In the genomic region with DNA sequence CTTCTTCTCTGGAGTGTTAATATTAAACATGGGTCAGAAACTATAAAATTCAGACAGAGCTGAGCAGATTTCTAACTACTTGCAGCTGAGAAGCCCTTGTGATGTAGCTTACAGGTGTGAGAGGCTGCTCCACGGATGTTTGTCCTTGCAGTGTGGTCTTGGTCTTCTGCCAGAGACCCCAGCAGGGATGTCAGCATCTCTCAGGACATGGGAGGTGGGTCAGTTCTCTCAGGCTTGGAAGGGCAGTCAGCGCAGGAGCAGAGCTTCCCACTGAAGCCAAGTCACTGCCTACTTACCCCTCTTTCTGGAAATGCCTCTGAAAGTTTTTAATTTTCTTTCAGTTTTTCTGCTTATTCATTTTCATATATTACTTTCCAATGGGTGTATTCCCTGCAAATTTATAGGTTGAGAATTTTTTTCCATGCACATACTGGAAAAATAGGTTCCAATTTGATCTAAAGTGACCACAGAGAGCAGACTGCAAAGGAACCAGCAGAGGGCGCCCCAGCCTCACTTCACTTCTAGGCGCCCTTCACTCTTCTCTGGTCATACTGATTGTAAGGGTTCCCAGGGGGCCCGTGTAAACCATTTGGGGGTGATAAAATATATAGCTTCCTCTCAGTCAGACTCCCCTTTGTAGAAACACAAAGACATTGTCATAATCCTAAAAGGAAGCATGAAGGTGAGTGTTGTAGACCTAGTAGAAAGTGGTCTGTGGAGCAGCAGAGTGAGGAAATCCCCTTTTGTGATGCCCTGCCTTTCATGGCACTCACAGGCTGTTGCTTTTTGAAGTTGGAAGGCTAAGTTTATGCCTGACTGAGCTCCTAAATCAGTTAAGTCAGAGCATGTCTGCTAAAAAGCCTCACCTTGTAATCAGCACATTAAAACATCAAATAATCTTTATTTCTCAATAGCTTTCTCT, we compare ENCODE assay signal across 10 mouse cellular contexts. TPM values are rescaled to one million over a fixed set of nuclear protein-coding genes. Genes with fewer than 3 reads are reported as not detected.
DNase-seq lines count a peak whose midpoint lies in the region; ATAC-seq and TF ChIP-seq lines count a peak whose summit lies in the region.
"Had no signal": no experiment of that assay in that cellular context is flagged by ENCODE, and none has a peak within 500 bp of the region (broad histone marks: within the 10 kb centered on the region; RNA-seq: fewer than 3 reads in every experiment).

No protein-coding gene starts in this region.

- no peak for TF ChIP-seq CTCF in thymus, adult 2 months (IDR thresholded peaks at IDR 0.05; ENCODE audit: borderline replicate concordance, control insufficient read depth, extremely low read depth, insufficient read depth, low read length, poor library complexity)

- ATAC-seq in neural tube, embryonic 11.5 days (ENCODE audit: insufficient read depth, low FRiP score, low TSS enrichment), result no peak

- intact Hi-C loops in left cerebral cortex, postnatal 25 days (cut with DNase I), result loop anchor here (1.0 to 10.0 kb wide), 3 partner anchors 309 to 537 kb away; no protein-coding TSS in a partner anchor

- H3K36me3 ChIP-seq in neural tube, embryonic 11.5 days (ENCODE audit: control insufficient read depth, insufficient read depth, low read length), result 0 out of 2 replicates have a peak, but pooled peaks cover 4% of the 10 kb centered on the region
- H3K36me3 ChIP-seq in thymus, adult 2 months (ENCODE audit: control insufficient read depth, insufficient read depth, low read length), result peaks cover 44% of the 10 kb centered on the region

- no peak overlapping the region for H3K27ac ChIP-seq in neural tube, embryonic 11.5 days (ENCODE audit: low read depth, low read length)
- no peak overlapping the region for H3K27ac ChIP-seq in thymus, adult 2 months (ENCODE audit: control insufficient read depth, insufficient read depth, low read length)

- no peaks in the 10 kb centered on the region for H3K27me3 ChIP-seq in neural tube, embryonic 11.5 days (ENCODE audit: control insufficient read depth, insufficient read depth, low read length)
- no peaks in the 10 kb centered on the region for H3K27me3 ChIP-seq in thymus, adult 2 months (ENCODE audit: control insufficient read depth, insufficient read depth, low read length)

- H3K4me3 ChIP-seq in neural tube, embryonic 11.5 days (ENCODE audit: low read depth, low read length), result no peak overlapping the region
- no peak overlapping the region for H3K4me3 ChIP-seq in thymus, adult 2 months (ENCODE audit: control insufficient read depth, insufficient read depth, low read length)
- H3K4me3 ChIP-seq: myocyte had no signal

- WGBS in neural tube, embryonic 11.5 days, result 33% methylated on average over 5 of the region's 5 CpGs
- 48% methylated on average over 5 of the region's 5 CpGs for WGBS in thymus, adult 2 months

- peak; percentile 33 for DNase-seq in ovary, postnatal 14 days (ENCODE audit: low spot score)
- DNase-seq in ovary, adult 18-20 months (ENCODE audit: low spot score), result no peak
- peak; percentile 75 for DNase-seq in adrenal gland, postnatal 10 days
- peak; percentile 77 for DNase-seq in embryo, embryonic 10.5 days (ENCODE audit: low spot score)
- DNase-seq in heart, postnatal 4 days, result peak; percentile 76
- peak; percentile 62 to 72 for DNase-seq in left cerebral cortex, postnatal 25 days (ENCODE audit: low spot score in 2 of 2)
- peak; percentile 75 for DNase-seq in neural tube, embryonic 11.5 days (ENCODE audit: low spot score)
- peak; percentile 48 for DNase-seq in thymus, adult 2 months

- no peaks in the 10 kb centered on the region for H3K9me3 ChIP-seq in neural tube, embryonic 11.5 days (ENCODE audit: control insufficient read depth, low read length)

- H3K9ac ChIP-seq in neural tube, embryonic 11.5 days (ENCODE audit: low read length), result no peak overlapping the region

- H3K4me2 ChIP-seq in neural tube, embryonic 11.5 days (ENCODE audit: low read depth), result no peak overlapping the region

- no peaks in the 10 kb centered on the region for H3K4me1 ChIP-seq in neural tube, embryonic 11.5 days (ENCODE audit: control insufficient read depth, insufficient read depth, low read length)
- H3K4me1 ChIP-seq in thymus, adult 2 months (replicated peaks; ENCODE audit: control insufficient read depth, insufficient read depth, low read length), result no peaks in the 10 kb centered on the region

- no peak for TF ChIP-seq POLR2A in thymus, adult 2 months (IDR thresholded peaks at IDR 0.05; ENCODE audit: control insufficient read depth, extremely low read depth, insufficient read depth, low read length, poor library complexity)

RNA-seq across cellular contexts. Expression of a gene that starts 22.6 kb away (rescaled TPM):
- total RNA-seq in adrenal gland, postnatal 10 days (2021), result under 1 TPM in 1 of 2 experiments, not detected in 1; 0.81 TPM
- total RNA-seq in heart, postnatal 4 days (2021), result not detected
- total RNA-seq in left cerebral cortex, postnatal 25 days (2021), result under 1 TPM in 1 of 2 experiments, not detected in 1; 0.87 TPM
- not detected in 2 replicates for polyA plus RNA-seq in neural tube, embryonic 11.5 days (2014; fragmentation: Nextera tagmentation; extraction: Ambion mirVana)
- polyA plus RNA-seq in thymus, adult 2 months (2012; rRNA removed), result 0.30 and 0.52 TPM in 2 replicates
- total RNA-seq: gastrocnemius, postnatal 4 days had no signal
- polyA plus RNA-seq: myocyte had no signal

RNA-seq across cellular contexts. Expression of a gene that starts 52.9 kb away (rescaled TPM):
- not detected for total RNA-seq in adrenal gland, postnatal 10 days (2021)
- not detected for total RNA-seq in heart, postnatal 4 days (2021)
- 1 to 10 TPM; 4.0 to 5.7 TPM for total RNA-seq in left cerebral cortex, postnatal 25 days (2021)
- 0.46 TPM in 1 of 2 replicates, not detected in the other for polyA plus RNA-seq in neural tube, embryonic 11.5 days (2014; fragmentation: Nextera tagmentation; extraction: Ambion mirVana)
- polyA plus RNA-seq in thymus, adult 2 months (2012; rRNA removed), result not detected in 2 replicates

Comparison
In these comparisons a context has a peak if more than half of its experiments do, and no peak if none do; other contexts are left out.
1. RNA of a gene that starts 52.9 kb away (total RNA-seq): 4.0 to 5.7 TPM in left cerebral cortex, postnatal 25 days; not detected in adrenal gland, postnatal 10 days and not detected in heart, postnatal 4 days; every median in the first group is over 4 times any median in the second.